Mouse (Mus musculus): Measurements from ENCODE around the gene Shisa4.

DNA sequence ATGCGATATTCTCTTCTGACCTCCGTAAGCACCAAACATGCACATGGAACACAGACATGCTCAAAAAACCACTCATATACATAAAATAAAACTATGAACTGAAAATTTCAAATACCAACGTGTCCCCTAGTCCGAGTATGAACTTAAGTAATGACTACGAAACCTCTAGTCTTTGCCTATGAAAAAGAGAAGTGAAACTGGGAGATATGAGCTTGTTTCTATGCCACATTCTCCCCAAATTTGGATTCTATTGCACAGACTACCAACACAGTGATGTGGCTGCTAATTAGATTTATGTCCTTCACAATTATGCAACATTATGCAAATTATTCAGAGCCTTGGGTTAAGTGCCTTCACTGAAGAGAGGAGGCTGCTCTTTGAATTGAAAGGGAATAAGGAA, 24.4 kb upstream of the Shisa4 start:
- TF ChIP-seq CTCF (IDR thresholded peaks at IDR 0.05) (no peak), EP300 (IDR thresholded peaks at IDR 0.05) (no peak)

Data from lung, postnatal 0 days (tissue).